Mouse (Mus musculus) C2C12 (cell line): ENCODE results near the gene Gm28308. TPM values are rescaled to one million over a fixed set of nuclear protein-coding genes. Genes with fewer than 3 reads are reported as not detected.
A peak's percentile ranks its signal among the peaks of the same experiment; 100 is the strongest.

Experiments
- H3K27me3 ChIP-seq: one replicate; pipeline ENCODE4 v1.6.1; 2011; ENCODE audit not compliant: control insufficient read depth, insufficient read depth, insufficient read length
- H3K36me3 ChIP-seq: one replicate; pipeline ENCODE4 v1.6.1; 2011; ENCODE audit not compliant: control insufficient read depth, insufficient read depth
- H3K4me3 ChIP-seq: one replicate; pipeline ENCODE4 v1.5.1; 2011; ENCODE audit warnings: mild to moderate bottlenecking, control low read depth; ENCODE audit not compliant: poor library complexity, insufficient read depth, severe bottlenecking
- H3K79me2 ChIP-seq: one replicate; pipeline ENCODE4 v1.6.1; 2011; ENCODE audit not compliant: control insufficient read depth, insufficient read depth
- H3K79me3 ChIP-seq: one replicate; pipeline ENCODE4 v1.6.1; 2011; ENCODE audit warnings: low read depth, control low read depth
- H3ac ChIP-seq: one replicate; pipeline ENCODE3; 2011; ENCODE audit warnings: low read depth; ENCODE audit not compliant: control insufficient read depth, insufficient read length
- CEBPB ChIP-seq: IDR thresholded peaks from one replicate; pipeline ENCODE4 v1.6.1; 2011; ENCODE audit warnings: low read depth, mild to moderate bottlenecking, control low read depth, moderate library complexity
- CTCF ChIP-seq: IDR thresholded peaks from one replicate; pipeline ENCODE4 v1.5.1; 2011; ENCODE audit not compliant: control insufficient read depth, insufficient read depth, insufficient read length
- FOSL1 ChIP-seq: IDR thresholded peaks from one replicate; pipeline ENCODE4 v1.8.0; 2011; ENCODE audit warnings: mild to moderate bottlenecking, low read length; ENCODE audit not compliant: poor library complexity, insufficient read depth, severe bottlenecking
- MAX ChIP-seq: IDR thresholded peaks from one replicate; pipeline ENCODE4 v1.6.1; 2011; ENCODE audit warnings: mild to moderate bottlenecking, control low read depth
- MYOD1 ChIP-seq: IDR thresholded peaks from one replicate; pipeline ENCODE4 v1.6.1; 2011; ENCODE audit warnings: low read depth; ENCODE audit not compliant: control insufficient read depth, insufficient read length
- MYOG ChIP-seq: IDR thresholded peaks from one replicate; pipeline ENCODE4 v1.6.1; 2011; ENCODE audit not compliant: control insufficient read depth, insufficient read length; ENCODE audit errors: extremely low read depth
- USF1 ChIP-seq: IDR thresholded peaks from one replicate; pipeline ENCODE4 v1.6.1; 2011; ENCODE audit warnings: low read depth, mild to moderate bottlenecking, control low read depth, moderate library complexity
- polyA plus RNA-seq: library from polyadenylated mRNA; unstranded; fragments of >200 nt; fragmentation: generic; extraction: Trizol; gene quantifications from one replicate; pipeline ENCODE4 v1.2.1, GENCODE M21; 2012; ENCODE audit warnings: missing spikeins

Gene Gm28308
- polyA plus RNA-seq, 1 experiment, result 0.75 TPM

DNA sequence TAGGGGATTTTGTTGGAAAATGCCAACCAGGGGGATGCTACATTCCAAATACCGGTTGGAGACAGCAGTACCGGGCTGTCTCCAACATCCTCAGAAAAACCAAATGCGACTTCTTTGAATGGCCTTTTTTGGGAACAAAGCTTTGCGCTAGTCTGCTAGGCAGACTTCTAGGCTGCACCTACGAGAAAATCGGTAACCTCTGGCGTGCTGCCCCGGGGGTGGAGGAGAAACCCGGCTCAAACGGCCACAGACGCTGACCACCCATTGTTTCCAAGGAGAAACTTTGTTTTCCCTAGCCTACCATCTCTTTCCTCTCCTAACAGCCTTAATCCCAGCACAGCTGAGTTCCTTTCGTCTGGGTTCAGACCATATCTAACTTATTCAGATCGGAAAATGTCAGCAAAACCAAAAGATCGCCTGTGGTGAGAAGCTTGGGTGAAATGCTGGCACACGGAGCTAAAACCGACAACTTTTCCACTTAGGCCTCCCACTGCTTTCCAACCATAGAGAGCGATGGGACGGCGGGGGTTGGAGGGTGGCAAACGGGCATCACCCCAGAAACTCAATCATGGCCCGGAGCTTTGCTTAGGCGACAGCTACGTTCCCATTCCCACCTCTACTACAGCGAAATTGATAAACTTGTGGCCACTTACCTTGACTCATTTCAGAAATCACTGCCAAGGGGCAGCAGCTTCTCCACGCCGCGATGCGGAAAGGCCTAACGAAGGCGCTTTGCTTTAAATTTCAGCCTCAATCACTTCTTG is 26.7 kb upstream of the Gm28308 start:
- TF ChIP-seq FOSL1 (no peak), CEBPB (no peak), CTCF (no peak), MYOG (no peak), MAX (no peak), MYOD1 (no peak), USF1 (no peak)
- Histone ChIP-seq H3K79me3 (peaks cover 82% of the 10 kb centered on the region), H3K27me3 (no peaks in the 10 kb centered on the region), H3K4me3 (peak overlapping the region; percentile 72), H3K36me3 (peaks cover 8% of the 10 kb centered on the region), H3K79me2 (peaks cover 100% of the 10 kb centered on the region), H3ac (peak overlapping the region; percentile 83)

- H3K27me3 ChIP-seq, result no peaks in the 10 kb centered on the region
- H3ac ChIP-seq, result peak overlapping the region; percentile 64
- H3K4me3 ChIP-seq, result peak overlapping the region; percentile 72
- TF ChIP-seq MAX, result no peak
- TF ChIP-seq CEBPB, result no peak
- no peak for TF ChIP-seq MYOG
- TF ChIP-seq CTCF, result no peak
- TF ChIP-seq MYOD1, result no peak
- TF ChIP-seq USF1, result no peak
- TF ChIP-seq FOSL1, result no peak
- H3K79me3 ChIP-seq, result peaks cover 81% of the 10 kb centered on the region
- H3K79me2 ChIP-seq, result peaks cover 100% of the 10 kb centered on the region
- peaks cover 8% of the 10 kb centered on the region for H3K36me3 ChIP-seq
These were observed 25.8 kb upstream of the Gm28308 start for GRCm38 (mm10) chr6:52238976-52239375.

DNA sequence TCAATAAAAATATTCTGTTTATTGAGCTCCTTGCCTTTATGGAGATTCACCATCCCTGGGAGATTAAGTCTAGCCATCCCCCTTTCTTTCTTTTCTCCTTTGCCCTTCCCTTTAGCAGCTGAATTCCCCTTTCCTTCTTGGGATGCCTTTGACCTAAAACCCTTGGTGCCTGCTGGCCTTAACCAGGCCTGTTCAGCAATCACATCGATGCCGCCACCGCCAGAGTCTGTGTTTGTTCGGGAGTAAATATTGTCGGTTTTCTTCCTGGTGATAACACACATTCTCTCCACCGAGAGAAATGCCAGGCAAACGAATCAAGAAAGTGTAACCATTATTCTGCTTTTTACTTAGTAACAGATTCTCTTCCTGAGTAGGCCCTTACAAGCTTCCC is 25.0 kb upstream of the Gm28308 start:
- Histone ChIP-seq H3ac (peak overlapping the region; percentile 33), H3K4me3 (peak overlapping the region; percentile 72), H3K79me2 (peaks cover 100% of the 10 kb centered on the region), H3K27me3 (no peaks in the 10 kb centered on the region), H3K36me3 (peaks cover 8% of the 10 kb centered on the region), H3K79me3 (peaks cover 81% of the 10 kb centered on the region)
- no peak for TF ChIP-seq CEBPB

DNA sequence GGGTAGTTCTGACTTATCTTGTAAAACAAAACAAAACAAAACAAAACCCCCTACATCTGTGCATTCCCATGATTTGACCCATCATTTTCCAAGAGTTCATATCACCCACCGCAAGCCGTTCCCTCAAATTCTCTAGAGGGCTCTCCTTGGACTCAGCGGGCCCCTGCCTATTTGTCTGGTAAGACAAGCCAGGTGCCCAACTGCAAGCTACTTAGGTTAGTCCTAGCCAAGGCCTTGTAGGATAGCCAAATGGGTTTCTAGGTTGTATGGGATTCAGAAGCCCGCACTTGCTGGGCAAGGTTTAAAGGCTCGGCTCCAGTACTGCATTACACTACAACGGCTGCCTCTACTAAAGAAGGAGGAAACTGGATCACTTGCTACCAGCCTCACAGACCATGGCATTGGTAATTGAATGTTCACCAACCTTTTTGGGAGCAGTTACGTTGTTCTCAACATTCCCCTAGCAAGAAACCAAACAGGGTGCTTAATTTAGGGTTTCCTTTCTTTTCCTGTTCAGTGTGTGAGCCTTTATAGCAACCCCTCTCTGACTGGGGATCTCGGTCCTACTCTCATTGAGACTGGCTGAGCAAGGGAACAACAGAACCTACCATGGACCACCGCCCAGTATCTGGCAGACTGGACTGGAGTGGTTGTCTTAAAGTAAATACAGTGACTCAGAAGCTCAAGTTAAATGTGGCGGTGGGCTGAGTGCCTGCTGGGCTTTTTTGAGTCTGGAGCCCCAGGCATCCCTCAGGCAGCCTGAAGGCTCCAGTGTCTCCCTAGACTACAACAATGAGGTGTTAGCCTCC is 24.4 kb upstream of the Gm28308 start:
- TF ChIP-seq CEBPB, result no peak
- TF ChIP-seq CTCF, result no peak
- TF ChIP-seq USF1, result no peak
- no peak for TF ChIP-seq FOSL1
- TF ChIP-seq MYOG, result no peak
- no peak for TF ChIP-seq MYOD1
- no peak for TF ChIP-seq MAX
- Histone ChIP-seq H3K79me3 (peaks cover 82% of the 10 kb centered on the region), H3K27me3 (no peaks in the 10 kb centered on the region), H3K36me3 (peaks cover 4% of the 10 kb centered on the region), H3K79me2 (peaks cover 100% of the 10 kb centered on the region), H3ac (peak overlapping the region; percentile 3), H3K4me3 (peak overlapping the region; percentile 72)

DNA sequence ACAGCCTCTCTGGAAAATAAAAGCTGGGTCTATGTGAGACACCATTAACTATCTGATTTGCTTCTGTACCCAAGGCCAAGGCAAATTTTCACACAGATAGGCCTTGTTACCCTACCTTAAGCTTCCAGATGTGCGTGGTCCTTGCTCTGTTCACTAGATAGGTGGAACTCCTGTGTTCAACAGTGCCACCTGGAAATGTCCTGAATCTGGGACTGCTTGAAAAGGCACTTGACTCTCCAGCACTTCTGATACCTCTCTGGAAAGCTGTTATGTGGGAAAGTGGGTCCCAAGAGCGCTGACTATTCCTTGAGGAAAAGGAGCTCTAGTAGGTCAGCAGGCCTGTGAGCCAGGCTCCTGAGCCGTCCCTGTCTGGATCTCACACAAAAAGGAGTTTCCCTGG is 23.7 kb upstream of the Gm28308 start:
- Histone ChIP-seq H3K79me3 (peaks cover 87% of the 10 kb centered on the region), H3K4me3 (no peak overlapping the region), H3K79me2 (peaks cover 100% of the 10 kb centered on the region), H3K36me3 (no peaks in the 10 kb centered on the region), H3K27me3 (no peaks in the 10 kb centered on the region), H3ac (no peak overlapping the region)
- TF ChIP-seq MAX (no peak), CEBPB (no peak), MYOD1 (no peak), USF1 (no peak), MYOG (no peak), CTCF (no peak), FOSL1 (no peak)
